Mouse (Mus musculus) liver, adult 2 months (tissue): ENCODE results near the gene Ihh.

Experiments
- CTCF ChIP-seq: fragments of 200-500 bp; IDR thresholded peaks from 2 replicates; pipeline ENCODE4 v1.5.1; 2011; ENCODE audit warnings: low read depth, low read length, control low read depth
- POLR2A ChIP-seq: fragments of 200-500 bp; IDR thresholded peaks from 2 replicates; pipeline ENCODE4 v1.6.1; 2011; ENCODE audit warnings: low read length, control low read depth; ENCODE audit not compliant: insufficient read depth; ENCODE audit errors: extremely low read depth

DNA sequence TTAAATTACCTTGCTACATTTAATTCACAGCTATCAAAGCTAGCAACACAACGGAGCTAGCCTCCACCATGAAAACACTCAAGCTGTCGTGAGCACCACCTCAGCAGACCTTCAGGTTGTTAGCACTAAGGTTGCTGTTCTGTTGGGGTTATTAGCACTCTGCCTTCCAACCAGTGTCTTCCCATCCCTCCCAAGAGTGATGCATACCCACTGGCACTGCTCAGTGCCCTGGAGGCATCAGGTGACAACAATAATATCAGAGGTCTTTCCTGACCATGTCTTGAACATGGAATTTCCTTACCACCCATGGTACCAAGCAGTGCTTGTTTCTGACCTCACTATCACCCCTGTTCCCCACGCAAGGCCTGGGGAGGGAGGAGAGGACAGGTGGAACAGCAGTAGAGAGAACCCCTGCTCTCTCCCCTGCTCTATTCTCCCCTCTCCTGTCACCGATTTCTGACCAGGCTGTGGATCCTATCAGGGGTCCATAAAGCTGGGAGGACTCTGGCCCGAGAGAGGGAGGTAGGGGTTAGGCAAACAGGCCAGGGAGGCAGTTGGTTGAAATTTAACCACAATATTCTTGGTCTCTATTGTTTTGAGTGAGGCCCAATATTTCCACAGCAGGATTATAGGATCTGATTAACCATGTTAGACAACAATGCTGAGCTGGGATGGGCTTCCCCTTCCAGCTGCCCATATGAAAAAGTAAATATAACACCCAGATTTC lies 10.8 kb upstream of the Ihh start:
- TF ChIP-seq CTCF (no peak), POLR2A (no peak)
